Mouse (Mus musculus): Measurements from ENCODE around the gene Tex35. TPM values are rescaled to one million over a fixed set of nuclear protein-coding genes. Genes with fewer than 3 reads are reported as not detected.

The Tex35 gene
- total RNA-seq, 1 experiment: not detected

- Histone ChIP-seq H3K9ac (ENCODE audit: insufficient read depth, low read depth, low read length, poor library complexity, severe bottlenecking) (no peak overlapping the region), H3K36me3 (ENCODE audit: control insufficient read depth, insufficient read depth, low read length, poor library complexity, severe bottlenecking) (no peaks in the 10 kb centered on the region), H3K4me3 (ENCODE audit: insufficient read depth in 1 of 2, low read depth in 1 of 2, low read length in 2 of 2, poor library complexity in 1 of 2, severe bottlenecking in 1 of 2) (no peak overlapping the region), H3K27ac (ENCODE audit: insufficient read depth, low read depth, low read length, poor library complexity, severe bottlenecking) (0 out of 2 replicates have a peak overlapping the region, but pooled peaks have one; percentile 19), H3K4me1 (ENCODE audit: control insufficient read depth in 2 of 2, insufficient read depth in 2 of 2, low read length in 2 of 2, poor library complexity in 1 of 2) (no peaks in the 10 kb centered on the region), H3K9me3 (ENCODE audit: control insufficient read depth, insufficient read depth, low read depth, low read length) (no peaks in the 10 kb centered on the region)
- DNase-seq (ENCODE audit: low read depth, low spot score): no peak
- in situ Hi-C loops (cut with MboI; ENCODE audit: low sequenced_read_pairs in 2 of 2, unreplicated experiment in 2 of 2): no loop called here
- no peak for TF ChIP-seq ZNF384 (IDR thresholded peaks at IDR 0.05; ENCODE audit: low read depth, low read length)
- TF ChIP-seq ZC3H11A (IDR thresholded peaks at IDR 0.05; ENCODE audit: borderline replicate concordance, low read depth, low read length): no peak
- no peak for TF ChIP-seq CHD2 (IDR thresholded peaks at IDR 0.05; ENCODE audit: low read depth, low read length)
- TF ChIP-seq HCFC1 (IDR thresholded peaks at IDR 0.05; ENCODE audit: borderline replicate concordance, insufficient read depth, low read length): no peak
- no peak for TF ChIP-seq MAFK (IDR thresholded peaks at IDR 0.05; ENCODE audit: insufficient read depth, low read depth, low read length)
These were observed 19.7 kb upstream of the Tex35 start for GRCm38 (mm10) chr1:157128219-157128618.

- Histone ChIP-seq H3K27ac (ENCODE audit: insufficient read depth, low read depth, low read length, poor library complexity, severe bottlenecking) (no peak overlapping the region), H3K36me3 (ENCODE audit: control insufficient read depth, insufficient read depth, low read length, poor library complexity, severe bottlenecking) (no peaks in the 10 kb centered on the region), H3K9me3 (ENCODE audit: control insufficient read depth, insufficient read depth, low read depth, low read length) (no peaks in the 10 kb centered on the region), H3K9ac (ENCODE audit: insufficient read depth, low read depth, low read length, poor library complexity, severe bottlenecking) (no peak overlapping the region), H3K4me3 (ENCODE audit: insufficient read depth in 1 of 2, low read depth in 1 of 2, low read length in 2 of 2, poor library complexity in 1 of 2, severe bottlenecking in 1 of 2) (no peak overlapping the region), H3K4me1 (ENCODE audit: control insufficient read depth in 2 of 2, insufficient read depth in 2 of 2, low read length in 2 of 2, poor library complexity in 1 of 2) (no peaks in the 10 kb centered on the region)
- no peak for DNase-seq (ENCODE audit: low read depth, low spot score)
- in situ Hi-C loops (cut with MboI; ENCODE audit: low sequenced_read_pairs in 2 of 2, unreplicated experiment in 2 of 2): no loop called here
- TF ChIP-seq HCFC1 (IDR thresholded peaks at IDR 0.05; ENCODE audit: borderline replicate concordance, insufficient read depth, low read length): no peak
- no peak for TF ChIP-seq CHD2 (IDR thresholded peaks at IDR 0.05; ENCODE audit: low read depth, low read length)
- no peak for TF ChIP-seq ZC3H11A (IDR thresholded peaks at IDR 0.05; ENCODE audit: borderline replicate concordance, low read depth, low read length)
- no peak for TF ChIP-seq ZNF384 (IDR thresholded peaks at IDR 0.05; ENCODE audit: low read depth, low read length)
- TF ChIP-seq MAFK (IDR thresholded peaks at IDR 0.05; ENCODE audit: insufficient read depth, low read depth, low read length): no peak
These were observed 15.4 kb upstream of the Tex35 start for GRCm38 (mm10) chr1:157123836-157124235.

GRCm38 (mm10) chr1:157119168-157119567 lies 10.7 kb upstream of the Tex35 start:
- in situ Hi-C loops (cut with MboI; ENCODE audit: low sequenced_read_pairs in 2 of 2, unreplicated experiment in 2 of 2): no loop called here
- Histone ChIP-seq H3K9me3 (ENCODE audit: control insufficient read depth, insufficient read depth, low read depth, low read length) (no peaks in the 10 kb centered on the region), H3K9ac (ENCODE audit: insufficient read depth, low read depth, low read length, poor library complexity, severe bottlenecking) (no peak overlapping the region), H3K4me1 (ENCODE audit: control insufficient read depth in 2 of 2, insufficient read depth in 2 of 2, low read length in 2 of 2, poor library complexity in 1 of 2) (no peaks in the 10 kb centered on the region), H3K4me3 (ENCODE audit: insufficient read depth in 1 of 2, low read depth in 1 of 2, low read length in 2 of 2, poor library complexity in 1 of 2, severe bottlenecking in 1 of 2) (no peak overlapping the region), H3K27ac (ENCODE audit: insufficient read depth, low read depth, low read length, poor library complexity, severe bottlenecking) (no peak overlapping the region), H3K36me3 (ENCODE audit: control insufficient read depth, insufficient read depth, low read length, poor library complexity, severe bottlenecking) (no peaks in the 10 kb centered on the region)
- TF ChIP-seq ZNF384 (IDR thresholded peaks at IDR 0.05; ENCODE audit: low read depth, low read length) (no peak), ZC3H11A (IDR thresholded peaks at IDR 0.05; ENCODE audit: borderline replicate concordance, low read depth, low read length) (no peak), MAFK (IDR thresholded peaks at IDR 0.05; ENCODE audit: insufficient read depth, low read depth, low read length) (no peak), HCFC1 (IDR thresholded peaks at IDR 0.05; ENCODE audit: borderline replicate concordance, insufficient read depth, low read length) (no peak), CHD2 (IDR thresholded peaks at IDR 0.05; ENCODE audit: low read depth, low read length) (no peak)
- no peak for DNase-seq (ENCODE audit: low read depth, low spot score)

- TF ChIP-seq CHD2 (IDR thresholded peaks at IDR 0.05; ENCODE audit: low read depth, low read length): no peak
- no peak for TF ChIP-seq ZNF384 (IDR thresholded peaks at IDR 0.05; ENCODE audit: low read depth, low read length)
- no peak for TF ChIP-seq MAFK (IDR thresholded peaks at IDR 0.05; ENCODE audit: insufficient read depth, low read depth, low read length)
- TF ChIP-seq ZC3H11A (IDR thresholded peaks at IDR 0.05; ENCODE audit: borderline replicate concordance, low read depth, low read length): no peak
- TF ChIP-seq HCFC1 (IDR thresholded peaks at IDR 0.05; ENCODE audit: borderline replicate concordance, insufficient read depth, low read length): no peak
- no peaks in the 10 kb centered on the region for H3K4me1 ChIP-seq (ENCODE audit: control insufficient read depth in 2 of 2, insufficient read depth in 2 of 2, low read length in 2 of 2, poor library complexity in 1 of 2)
- DNase-seq (ENCODE audit: low read depth, low spot score): no peak
- no peaks in the 10 kb centered on the region for H3K9me3 ChIP-seq (ENCODE audit: control insufficient read depth, insufficient read depth, low read depth, low read length)
- H3K36me3 ChIP-seq (ENCODE audit: control insufficient read depth, insufficient read depth, low read length, poor library complexity, severe bottlenecking): no peaks in the 10 kb centered on the region
- no peak overlapping the region for H3K4me3 ChIP-seq (ENCODE audit: insufficient read depth in 1 of 2, low read depth in 1 of 2, low read length in 2 of 2, poor library complexity in 1 of 2, severe bottlenecking in 1 of 2)
- H3K9ac ChIP-seq (ENCODE audit: insufficient read depth, low read depth, low read length, poor library complexity, severe bottlenecking): no peak overlapping the region
- H3K27ac ChIP-seq (ENCODE audit: insufficient read depth, low read depth, low read length, poor library complexity, severe bottlenecking): no peak overlapping the region
- in situ Hi-C loops (cut with MboI; ENCODE audit: low sequenced_read_pairs in 2 of 2, unreplicated experiment in 2 of 2): no loop called here
These were observed 9.0 kb upstream of the Tex35 start for GRCm38 (mm10) chr1:157117440-157117839.

- Histone ChIP-seq H3K9ac (ENCODE audit: insufficient read depth, low read depth, low read length, poor library complexity, severe bottlenecking) (no peak overlapping the region), H3K9me3 (ENCODE audit: control insufficient read depth, insufficient read depth, low read depth, low read length) (no peaks in the 10 kb centered on the region), H3K4me3 (ENCODE audit: insufficient read depth in 1 of 2, low read depth in 1 of 2, low read length in 2 of 2, poor library complexity in 1 of 2, severe bottlenecking in 1 of 2) (no peak overlapping the region), H3K36me3 (ENCODE audit: control insufficient read depth, insufficient read depth, low read length, poor library complexity, severe bottlenecking) (no peaks in the 10 kb centered on the region), H3K27ac (ENCODE audit: insufficient read depth, low read depth, low read length, poor library complexity, severe bottlenecking) (no peak overlapping the region), H3K4me1 (ENCODE audit: control insufficient read depth in 2 of 2, insufficient read depth in 2 of 2, low read length in 2 of 2, poor library complexity in 1 of 2) (no peaks in the 10 kb centered on the region)
- no peak for DNase-seq (ENCODE audit: low read depth, low spot score)
- in situ Hi-C loops (cut with MboI; ENCODE audit: low sequenced_read_pairs in 2 of 2, unreplicated experiment in 2 of 2): no loop called here
- TF ChIP-seq MAFK (IDR thresholded peaks at IDR 0.05; ENCODE audit: insufficient read depth, low read depth, low read length) (no peak), CHD2 (IDR thresholded peaks at IDR 0.05; ENCODE audit: low read depth, low read length) (no peak), HCFC1 (IDR thresholded peaks at IDR 0.05; ENCODE audit: borderline replicate concordance, insufficient read depth, low read length) (no peak), ZC3H11A (IDR thresholded peaks at IDR 0.05; ENCODE audit: borderline replicate concordance, low read depth, low read length) (no peak), ZNF384 (IDR thresholded peaks at IDR 0.05; ENCODE audit: low read depth, low read length) (no peak)
These were observed 6.0 kb upstream of the Tex35 start for GRCm38 (mm10) chr1:157114492-157114891.

Data from ES-E14 (cell line).